Mouse (Mus musculus) C2C12 (cell line): ENCODE data around the gene Spindoc.

Source experiments
- CTCF ChIP-seq: IDR thresholded peaks from one replicate; pipeline ENCODE4 v1.5.1; 2011; ENCODE audit not compliant: control insufficient read depth, insufficient read depth, insufficient read length
- MAX ChIP-seq: IDR thresholded peaks from one replicate; pipeline ENCODE4 v1.6.1; 2011; ENCODE audit warnings: mild to moderate bottlenecking, control low read depth

GRCm38 (mm10) chr19:7339026-7339425 is 43.8 kb downstream of the Spindoc start:
- no peak for TF ChIP-seq MAX
- no peak for TF ChIP-seq CTCF
